Mouse (Mus musculus) limb, embryonic 14.5 days (tissue): ENCODE data around the gene Magi2. TPM values are rescaled to one million over a fixed set of nuclear protein-coding genes. Genes with fewer than 3 reads are reported as not detected.

Source experiments
- ATAC-seq: fragments of 200-750 bp; cut with Nextera tagmentation; 2 replicates; pipeline ENCODE4 v1.8.0; 2017; ENCODE audit warnings: low read depth, moderate number of reproducible peaks, moderate TSS enrichment; ENCODE audit not compliant: low FRiP score
- DNase-seq: peaks from one replicate; pipeline ENCODE4 v3.0.0-alpha.2; 2015; ENCODE audit warnings: low spot score
- H3K27ac ChIP-seq: fragments of 300-500 bp; sonication (generic); replicated peaks from 2 replicates; pipeline ENCODE4 v1.5.1; 2014; ENCODE audit warnings: low read depth, mild to moderate bottlenecking, low read length, moderate library complexity, mixed read lengths
- H3K27me3 ChIP-seq: fragments of 300-500 bp; sonication (generic); 2 replicates; pipeline ENCODE4 v1.6.1; 2014; ENCODE audit warnings: low read length, mixed read lengths; ENCODE audit not compliant: control insufficient read depth, insufficient read depth
- H3K36me3 ChIP-seq: fragments of 300-500 bp; sonication (generic); 2 replicates; pipeline ENCODE4 v1.6.1; 2014; ENCODE audit warnings: mild to moderate bottlenecking, low read length, moderate library complexity, mixed read lengths; ENCODE audit not compliant: control insufficient read depth, insufficient read depth
- H3K4me1 ChIP-seq: fragments of 300-500 bp; sonication (generic); 2 replicates; pipeline ENCODE4 v1.6.1; 2014; ENCODE audit warnings: antibody characterized with exemption, low read length, mixed read lengths; ENCODE audit not compliant: control insufficient read depth, insufficient read depth
- H3K4me2 ChIP-seq: fragments of 300-500 bp; sonication (generic); replicated peaks from 2 replicates; pipeline ENCODE4 v1.6.1; 2014; ENCODE audit warnings: low read depth, mild to moderate bottlenecking, low read length, moderate library complexity; ENCODE audit not compliant: severe bottlenecking
- H3K4me3 ChIP-seq: fragments of 300-500 bp; sonication (generic); replicated peaks from 2 replicates; pipeline ENCODE4 v1.5.1; 2014; ENCODE audit warnings: low read length
- H3K9ac ChIP-seq: fragments of 300-500 bp; sonication (generic); 2 replicates; pipeline ENCODE4 v1.6.1; 2014; ENCODE audit warnings: mild to moderate bottlenecking, low read depth, low read length, moderate library complexity; ENCODE audit not compliant: severe bottlenecking
- H3K9me3 ChIP-seq: fragments of 300-500 bp; sonication (generic); 2 replicates; pipeline ENCODE4 v1.6.1; 2016; ENCODE audit warnings: low read length; ENCODE audit not compliant: control insufficient read depth
- POLR2A ChIP-seq: fragments of 200-500 bp; IDR thresholded peaks from 2 replicates; pipeline ENCODE4 v1.8.0; 2012; ENCODE audit warnings: inconsistent platforms, mild to moderate bottlenecking, moderate library complexity, borderline replicate concordance; ENCODE audit not compliant: insufficient read depth, insufficient read length; ENCODE audit errors: extremely low read depth
- WGBS: fragments of 180-500 bp; shearing (Covaris S2); extraction: QIAGEN DNeasy Blood & Tissue Kit; methylation state at CpG from one replicate; pipeline ENCODE4 v1.1.7; 2014; 5-methylcytosine and 5-hydroxymethylcytosine counted together
- polyA plus RNA-seq, 2 experiments: library from polyadenylated mRNA; depleted of rRNA in 1 of 2; stranded (reverse) in 1 of 2; unstranded in 1 of 2; fragments of >200 nt; fragmentation: Nextera tagmentation in 1 of 2; extraction: Ambion mirVana in 1 of 2; gene quantifications; 2 replicates each; pipeline versions ENCODE4 v1.2.1 to v1.2.3; 2012 to 2014

Gene Magi2
- polyA plus RNA-seq, 2 experiments: 4.0 to 4.5 TPM

- Histone ChIP-seq H3K27ac (no peak overlapping the region), H3K4me3 (no peak overlapping the region), H3K4me2 (no peak overlapping the region), H3K36me3 (no peaks in the 10 kb centered on the region), H3K4me1 (no peaks in the 10 kb centered on the region), H3K27me3 (no peaks in the 10 kb centered on the region), H3K9me3 (no peaks in the 10 kb centered on the region), H3K9ac (no peak overlapping the region)
- ATAC-seq: no peak
- TF ChIP-seq POLR2A: no peak
- WGBS: 66% methylated on average over 3 of the region's 3 CpGs
- no peak for DNase-seq
Observed at GRCm38 (mm10) chr5:20068921-20069486, 842.2 kb downstream of the Magi2 start.

- WGBS: 79% methylated on average over 5 of the region's 5 CpGs
- H3K36me3 ChIP-seq: no peaks in the 10 kb centered on the region
- H3K27ac ChIP-seq: no peak overlapping the region
- no peaks in the 10 kb centered on the region for H3K27me3 ChIP-seq
- ATAC-seq (no peak), DNase-seq (no peak)
- H3K9ac ChIP-seq: no peak overlapping the region
- H3K4me3 ChIP-seq: no peak overlapping the region
- TF ChIP-seq POLR2A: no peak
- H3K4me1 ChIP-seq: no peaks in the 10 kb centered on the region
- no peaks in the 10 kb centered on the region for H3K9me3 ChIP-seq
- H3K4me2 ChIP-seq: no peak overlapping the region
Observed at GRCm38 (mm10) chr5:20074101-20074500, 847.3 kb downstream of the Magi2 start.

GRCm38 (mm10) chr5:20074867-20075266 lies 848.0 kb downstream of the Magi2 start:
- no peak for DNase-seq
- no peaks in the 10 kb centered on the region for H3K4me1 ChIP-seq
- H3K36me3 ChIP-seq: no peaks in the 10 kb centered on the region
- no peak for ATAC-seq
- H3K9ac ChIP-seq: no peak overlapping the region
- no peaks in the 10 kb centered on the region for H3K27me3 ChIP-seq
- H3K4me3 ChIP-seq: no peak overlapping the region
- H3K9me3 ChIP-seq: no peaks in the 10 kb centered on the region
- WGBS: 85% methylated on average over 4 of the region's 4 CpGs
- H3K4me2 ChIP-seq: no peak overlapping the region
- H3K27ac ChIP-seq: no peak overlapping the region
- no peak for TF ChIP-seq POLR2A

- H3K9ac ChIP-seq: no peak overlapping the region
- no peaks in the 10 kb centered on the region for H3K9me3 ChIP-seq
- ATAC-seq (no peak), DNase-seq (no peak)
- no peaks in the 10 kb centered on the region for H3K36me3 ChIP-seq
- TF ChIP-seq POLR2A: no peak
- H3K27ac ChIP-seq: no peak overlapping the region
- H3K4me2 ChIP-seq: no peak overlapping the region
- no peaks in the 10 kb centered on the region for H3K27me3 ChIP-seq
- WGBS: 86% methylated on average over 7 of the region's 7 CpGs
- no peak overlapping the region for H3K4me3 ChIP-seq
- H3K4me1 ChIP-seq: peaks cover 6% of the 10 kb centered on the region
Observed at GRCm38 (mm10) chr5:20078931-20079330, 852.1 kb downstream of the Magi2 start.

GRCm38 (mm10) chr5:20080605-20081309 lies 853.9 kb downstream of the Magi2 start:
- Histone ChIP-seq H3K36me3 (no peaks in the 10 kb centered on the region), H3K9me3 (no peaks in the 10 kb centered on the region), H3K4me3 (no peak overlapping the region), H3K4me2 (no peak overlapping the region), H3K9ac (no peak overlapping the region), H3K27me3 (no peaks in the 10 kb centered on the region), H3K4me1 (peaks cover 6% of the 10 kb centered on the region), H3K27ac (no peak overlapping the region)
- no peak for TF ChIP-seq POLR2A
- peak; percentile 42 for DNase-seq
- no peak for ATAC-seq
- 16% methylated on average over 9 of the region's 9 CpGs for WGBS
